Mouse (Mus musculus) forebrain, embryonic 16.5 days (tissue): ENCODE data around the gene Stk36. TPM values are rescaled to one million over a fixed set of nuclear protein-coding genes. Genes with fewer than 3 reads are reported as not detected.
A peak's percentile ranks its signal among the peaks of the same experiment; 100 is the strongest.

Experiments used
- ATAC-seq: fragments of 200-750 bp; cut with Nextera tagmentation; 2 replicates; pipeline ENCODE4 v1.8.0; 2017; ENCODE audit warnings: mild to moderate bottlenecking, moderate library complexity
- H3K27ac ChIP-seq: fragments of 300-500 bp; sonication (generic); 2 replicates; pipeline ENCODE4 v1.5.1; 2014; ENCODE audit warnings: low read length, control low read depth
- H3K27me3 ChIP-seq: fragments of 300-500 bp; sonication (generic); replicated peaks from 2 replicates; pipeline ENCODE4 v1.6.1; 2014; ENCODE audit warnings: low read length; ENCODE audit not compliant: control insufficient read depth, insufficient read depth
- H3K36me3 ChIP-seq: fragments of 300-500 bp; sonication (generic); 2 replicates; pipeline ENCODE4 v1.6.1; 2014; ENCODE audit not compliant: control insufficient read depth, insufficient read depth
- H3K4me1 ChIP-seq: fragments of 300-500 bp; sonication (generic); replicated peaks from 2 replicates; pipeline ENCODE4 v1.6.1; 2014; ENCODE audit warnings: low read length; ENCODE audit not compliant: control insufficient read depth, insufficient read depth
- H3K4me2 ChIP-seq: fragments of 300-500 bp; sonication (generic); 2 replicates; pipeline ENCODE4 v1.6.1; 2014; ENCODE audit warnings: mild to moderate bottlenecking, low read length, control low read depth
- H3K4me3 ChIP-seq: fragments of 300-500 bp; sonication (generic); replicated peaks from 2 replicates; pipeline ENCODE4 v1.5.1; 2014; ENCODE audit warnings: mild to moderate bottlenecking, low read length, control low read depth
- H3K9ac ChIP-seq: fragments of 300-500 bp; sonication (generic); replicated peaks from 2 replicates; pipeline ENCODE4 v1.6.1; 2014; ENCODE audit warnings: low read depth, low read length, control low read depth
- H3K9me3 ChIP-seq: fragments of 300-500 bp; sonication (generic); 2 replicates; pipeline ENCODE4 v1.6.1; 2016; ENCODE audit warnings: low read length; ENCODE audit not compliant: control insufficient read depth
- WGBS: fragments of 180-500 bp; shearing (Covaris S2); extraction: QIAGEN DNeasy Blood & Tissue Kit; methylation state at CpG from one replicate; pipeline ENCODE4 v1.1.7; 2014; 5-methylcytosine and 5-hydroxymethylcytosine counted together
- microRNA-seq: library from miRNA; unstranded; fragments of <30 nt; microRNA quantifications from one replicate; pipeline ENCODE4, GENCODE M21; 2017
- polyA plus RNA-seq: library from polyadenylated mRNA; unstranded; fragments of >200 nt; fragmentation: Nextera tagmentation; extraction: Ambion mirVana; gene quantifications from 2 replicates; pipeline ENCODE4 v1.2.1, GENCODE M21; 2015

The Stk36 gene
- polyA plus RNA-seq, 1 experiment from 2014 or later = 28.1 TPM

DNA sequence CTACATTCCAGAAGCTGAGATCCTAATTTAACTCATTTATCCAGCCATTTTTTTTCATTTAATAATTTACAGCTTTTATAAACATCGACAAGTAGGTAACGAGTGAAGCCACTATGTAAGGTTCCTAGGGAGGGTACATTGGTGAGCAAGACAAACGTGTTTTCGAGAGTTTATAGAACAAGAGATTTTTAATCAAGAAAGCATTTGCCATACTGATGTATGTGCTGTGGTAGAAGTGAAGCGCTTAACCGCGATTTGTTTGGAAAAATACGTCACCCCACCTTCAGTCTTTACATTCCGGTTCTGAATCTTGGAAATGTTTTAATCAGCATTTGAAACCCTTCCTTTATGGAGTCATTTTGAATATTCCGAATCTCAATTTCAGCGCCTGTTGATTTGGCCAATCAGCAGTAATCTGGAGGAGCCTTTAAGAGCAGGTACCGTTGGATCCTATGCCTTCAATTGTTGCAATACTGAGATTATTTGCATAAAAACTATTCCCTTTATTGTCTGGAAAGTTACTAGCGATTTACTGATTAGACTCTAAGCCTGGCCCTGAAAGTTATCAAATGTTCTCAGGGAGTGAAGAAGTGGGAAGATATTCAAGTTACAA is 61.1 kb downstream of the Stk36 start:
- Histone ChIP-seq H3K27ac (peak overlapping the region; percentile 77), H3K27me3 (no peaks in the 10 kb centered on the region), H3K36me3 (no peaks in the 10 kb centered on the region), H3K9ac (peak overlapping the region; percentile 89), H3K4me3 (peak overlapping the region; percentile 94), H3K9me3 (no peaks in the 10 kb centered on the region), H3K4me1 (peaks cover 12% of the 10 kb centered on the region), H3K4me2 (peak overlapping the region; percentile 83)
- 1% methylated on average over 13 of the region's 13 CpGs for WGBS
- ATAC-seq = 0 out of 2 replicates have a peak, but pooled peaks have one; percentile 16

DNA sequence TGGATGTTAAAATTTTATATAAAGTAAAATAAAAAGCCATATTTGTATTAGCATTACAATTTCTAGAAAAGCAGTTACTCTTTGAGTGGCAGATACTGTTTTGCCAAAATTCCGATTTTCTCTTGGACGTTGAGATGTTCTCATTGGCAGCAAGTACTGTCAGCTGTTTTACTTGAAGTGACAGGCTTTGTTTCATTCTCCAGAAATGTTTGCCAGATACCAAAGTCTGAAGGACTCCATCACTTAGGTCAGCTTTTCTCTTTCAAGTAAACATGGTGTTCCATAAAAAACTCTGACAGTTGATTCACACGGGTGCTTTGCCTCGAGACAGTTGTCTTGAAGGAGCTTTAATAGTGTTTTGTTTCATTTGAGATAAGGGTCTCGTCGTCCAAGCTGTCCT is 63.9 kb downstream of the Stk36 start:
- no peak for ATAC-seq
- H3K27ac ChIP-seq = no peak overlapping the region
- peaks cover 12% of the 10 kb centered on the region for H3K4me1 ChIP-seq
- H3K4me2 ChIP-seq = no peak overlapping the region
- 0 out of 2 replicates have a peak, but pooled peaks cover 4% of the 10 kb centered on the region for H3K36me3 ChIP-seq
- H3K27me3 ChIP-seq = no peaks in the 10 kb centered on the region
- H3K9ac ChIP-seq = no peak overlapping the region
- WGBS = 66% methylated on average over 6 of the region's 6 CpGs
- H3K9me3 ChIP-seq = no peaks in the 10 kb centered on the region
- no peak overlapping the region for H3K4me3 ChIP-seq

DNA sequence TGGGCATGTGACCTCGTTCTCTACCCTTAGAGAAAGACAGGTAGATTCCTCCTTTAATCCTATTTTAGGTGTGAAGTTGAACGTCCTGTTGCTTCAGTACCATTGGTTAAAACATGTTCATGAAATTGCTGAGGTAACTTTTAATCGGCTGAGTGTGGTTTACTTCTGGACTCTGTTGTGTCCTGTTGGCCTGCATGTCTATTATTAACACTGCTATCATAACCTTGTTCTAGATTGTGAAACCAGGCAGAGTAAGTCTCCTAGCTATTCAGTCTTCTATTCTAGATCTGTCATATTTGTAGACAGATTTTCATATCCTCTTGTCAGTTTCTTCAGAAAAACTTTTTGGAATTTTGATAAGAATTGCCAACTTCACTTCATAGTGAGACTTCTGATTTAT is 67.1 kb downstream of the Stk36 start:
- Histone ChIP-seq H3K36me3 (0 out of 2 replicates have a peak, but pooled peaks cover 4% of the 10 kb centered on the region), H3K4me2 (no peak overlapping the region), H3K27ac (no peak overlapping the region), H3K4me3 (no peak overlapping the region), H3K9ac (no peak overlapping the region), H3K27me3 (no peaks in the 10 kb centered on the region), H3K9me3 (no peaks in the 10 kb centered on the region), H3K4me1 (peaks cover 4% of the 10 kb centered on the region)
- no peak for ATAC-seq
- WGBS = 95% methylated on average over 3 of the region's 3 CpGs

DNA sequence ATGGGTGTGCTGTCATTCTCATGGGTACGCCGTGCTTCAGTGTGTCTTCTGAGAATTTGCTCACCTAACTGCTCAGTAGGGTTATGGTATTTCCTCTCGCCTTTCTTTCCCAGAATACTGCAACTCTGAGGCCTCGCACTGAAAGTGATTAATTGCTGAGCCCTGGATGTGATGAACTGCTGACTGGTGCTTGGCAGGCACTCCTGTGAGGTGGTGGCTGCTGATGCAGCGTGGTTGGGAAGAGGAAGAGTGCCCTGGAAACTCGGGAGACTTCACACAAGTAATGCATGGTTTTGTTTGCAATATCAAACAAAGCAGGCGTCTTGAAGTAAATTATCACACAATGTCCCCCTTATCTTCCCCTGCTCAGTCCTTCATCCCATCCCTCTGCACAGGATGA is 71.5 kb downstream of the Stk36 start:
- no peak overlapping the region for H3K4me3 ChIP-seq
- H3K4me2 ChIP-seq = no peak overlapping the region
- H3K27ac ChIP-seq = no peak overlapping the region
- no peaks in the 10 kb centered on the region for H3K27me3 ChIP-seq
- no peaks in the 10 kb centered on the region for H3K9me3 ChIP-seq
- H3K36me3 ChIP-seq = 0 out of 2 replicates have a peak, but pooled peaks cover 4% of the 10 kb centered on the region
- 88% methylated on average over 7 of the region's 7 CpGs for WGBS
- no peak overlapping the region for H3K9ac ChIP-seq
- ATAC-seq = no peak
- H3K4me1 ChIP-seq = no peaks in the 10 kb centered on the region

DNA sequence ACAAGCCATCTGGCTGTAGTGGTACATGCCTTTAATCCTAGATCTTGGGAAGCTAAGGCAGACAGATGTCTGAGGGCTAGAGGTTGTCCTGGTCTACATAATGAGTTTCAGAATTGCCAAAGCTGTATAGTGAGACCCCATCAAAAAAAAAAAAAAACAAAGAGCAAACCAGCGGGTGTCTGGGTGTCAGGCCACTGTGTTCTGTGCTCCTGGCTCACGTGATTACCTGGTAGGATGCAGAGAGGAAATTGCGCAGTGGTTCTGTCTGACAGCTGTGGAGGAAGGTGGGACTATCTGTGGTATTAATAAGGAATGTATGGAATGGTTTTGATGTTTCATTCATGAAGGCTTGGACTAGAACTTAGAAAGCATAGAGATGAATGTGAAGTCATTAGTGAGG is 75.6 kb downstream of the Stk36 start:
- no peak overlapping the region for H3K4me3 ChIP-seq
- H3K27me3 ChIP-seq = no peaks in the 10 kb centered on the region
- peaks cover 18% of the 10 kb centered on the region for H3K36me3 ChIP-seq
- no peak for ATAC-seq
- no peak overlapping the region for H3K27ac ChIP-seq
- no peak overlapping the region for H3K4me2 ChIP-seq
- H3K9ac ChIP-seq = no peak overlapping the region
- H3K4me1 ChIP-seq = no peaks in the 10 kb centered on the region
- 79% methylated on average over 3 of the region's 3 CpGs for WGBS
- no peaks in the 10 kb centered on the region for H3K9me3 ChIP-seq

DNA sequence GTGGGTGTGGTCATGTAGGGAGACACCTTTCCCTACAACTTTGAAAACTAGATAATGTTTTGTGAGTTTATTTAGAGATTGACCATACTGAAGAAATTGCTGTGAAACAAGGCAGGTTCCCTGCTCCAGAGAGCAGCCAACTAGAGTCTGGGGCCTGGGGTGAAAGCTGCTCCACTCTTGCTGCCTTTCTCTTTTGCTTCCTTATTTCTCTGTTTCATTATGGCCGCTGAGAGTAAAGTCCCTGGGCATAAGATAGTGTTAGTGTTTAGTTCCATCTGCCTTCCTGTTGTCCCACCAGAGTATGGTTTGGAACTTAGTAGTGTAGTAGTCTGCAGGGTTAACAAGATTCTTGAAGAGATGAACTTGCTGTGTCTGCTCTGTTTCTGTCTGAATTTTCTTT is 76.6 kb downstream of the Stk36 start:
- Histone ChIP-seq H3K27ac (no peak overlapping the region), H3K9ac (no peak overlapping the region), H3K4me2 (no peak overlapping the region), H3K27me3 (no peaks in the 10 kb centered on the region), H3K9me3 (no peaks in the 10 kb centered on the region), H3K4me3 (no peak overlapping the region), H3K36me3 (peaks cover 20% of the 10 kb centered on the region), H3K4me1 (no peaks in the 10 kb centered on the region)
- ATAC-seq = no peak
- 82% methylated on average over 1 of the region's 1 CpGs for WGBS

Small RNA genes lying within 50 kb of the gene (microRNA-seq; reads per million reads assigned to microRNA genes)
- not detected for gene Gm25035

Other genes with a start within 250 kb of the Stk36 start
- 1.0 and 1.2 TPM in 2 replicates for gene Catip, start 239.3 kb upstream of the Stk36 start, polyA plus RNA-seq
- gene Slc11a1, start 226.2 kb upstream of the Stk36 start, polyA plus RNA-seq = 1.2 and 1.5 TPM in 2 replicates
- gene Ctdsp1, start 209.9 kb upstream of the Stk36 start, polyA plus RNA-seq = 18.6 and 20.0 TPM in 2 replicates
- 0.27 and 0.42 TPM in 2 replicates for gene Vil1, start 192.1 kb upstream of the Stk36 start, polyA plus RNA-seq
- gene Cnot9, start 95.4 kb upstream of the Stk36 start, polyA plus RNA-seq = 52.1 and 54.6 TPM in 2 replicates
- gene Plcd4, start 58.6 kb upstream of the Stk36 start, polyA plus RNA-seq = 4.0 and 4.8 TPM in 2 replicates
- gene Usp37, start 57.2 kb upstream of the Stk36 start, polyA plus RNA-seq = 35.9 and 38.7 TPM in 2 replicates
- gene Zfp142, start 13.2 kb upstream of the Stk36 start, polyA plus RNA-seq = 9.7 and 10.3 TPM in 2 replicates
- gene Bcs1l, start 13.2 kb upstream of the Stk36 start, polyA plus RNA-seq = 25.3 and 25.9 TPM in 2 replicates
- 39.4 and 44.3 TPM in 2 replicates for gene Rnf25, start within 50 bp of the Stk36 start, polyA plus RNA-seq
- gene Ttll4, start 60.3 kb downstream of the Stk36 start, polyA plus RNA-seq = 16.6 and 16.7 TPM in 2 replicates
- gene Cyp27a1, start 112.1 kb downstream of the Stk36 start, polyA plus RNA-seq = 0.94 and 1.7 TPM in 2 replicates
- gene Prkag3, start 147.8 kb downstream of the Stk36 start, polyA plus RNA-seq = not detected in 2 replicates
- gene Wnt6, start 170.4 kb downstream of the Stk36 start, polyA plus RNA-seq = 3.6 and 4.5 TPM in 2 replicates
- gene Wnt10a, start 190.1 kb downstream of the Stk36 start, polyA plus RNA-seq = 0.46 and 0.68 TPM in 2 replicates